Mouse (Mus musculus): ENCODE measurements around the gene Dnal1. TPM values are rescaled to one million over a fixed set of nuclear protein-coding genes. Genes with fewer than 3 reads are reported as not detected.
A peak's percentile ranks its signal among the peaks of the same experiment; 100 is the strongest.

The Dnal1 gene
- total RNA-seq, 2 experiments from 2014 or later, result 7.7 to 10.2 TPM

GRCm38 (mm10) chr12:84186950-84187349 is 72.8 kb downstream of the Dnal1 start:
- DNase-seq, result no peak

- DNase-seq, result no peak
These were observed 73.8 kb downstream of the Dnal1 start for GRCm38 (mm10) chr12:84187752-84188601.

GRCm38 (mm10) chr12:84188881-84189444 is 74.8 kb downstream of the Dnal1 start:
- DNase-seq, result no peak

- no peak for DNase-seq
These were observed 76.1 kb downstream of the Dnal1 start for GRCm38 (mm10) chr12:84190151-84190820.

GRCm38 (mm10) chr12:84191190-84191589 is 77.0 kb downstream of the Dnal1 start:
- no peak for DNase-seq

GRCm38 (mm10) chr12:84191770-84192169 is 77.6 kb downstream of the Dnal1 start:
- no peak for DNase-seq

- DNase-seq, result no peak
These were observed 78.1 kb downstream of the Dnal1 start for GRCm38 (mm10) chr12:84192280-84192679.

- DNase-seq, result peak; percentile 80
These were observed 78.8 kb downstream of the Dnal1 start for GRCm38 (mm10) chr12:84192741-84193641.

GRCm38 (mm10) chr12:84193642-84194399 is 79.7 kb downstream of the Dnal1 start:
- peak; percentile 90 for DNase-seq

- no peak for DNase-seq
These were observed 80.4 kb downstream of the Dnal1 start for GRCm38 (mm10) chr12:84194400-84195109.

GRCm38 (mm10) chr12:84195195-84195594 is 81.0 kb downstream of the Dnal1 start:
- DNase-seq, result no peak

Other genes starting within 250 kb of the Dnal1 start
- 10 to 100 TPM; 15.6 to 21.0 TPM for gene Numb, start 192.4 kb upstream of the Dnal1 start, total RNA-seq (2021)
- gene Riox1, start 163.8 kb upstream of the Dnal1 start, total RNA-seq (2021), result 1 to 10 TPM; 3.2 to 4.3 TPM
- gene Heatr4, start 129.5 kb upstream of the Dnal1 start, total RNA-seq (2021), result not detected
- gene Acot2, start 126.5 kb upstream of the Dnal1 start, total RNA-seq (2021), result 10 to 100 TPM; 14.6 to 16.3 TPM
- gene Acot1, start 104.9 kb upstream of the Dnal1 start, total RNA-seq (2021), result 10 to 100 TPM in 1 of 2 experiments, 1 to 10 TPM in 1; 8.2 to 10.4 TPM
- under 1 TPM; 0.19 to 0.36 TPM for gene Acot4, start 76.0 kb upstream of the Dnal1 start, total RNA-seq (2021)
- not detected for gene Gm49366, start 75.4 kb upstream of the Dnal1 start, total RNA-seq (2021)
- gene Acot3, start 62.2 kb upstream of the Dnal1 start, total RNA-seq (2021), result not detected
- under 1 TPM; 0.23 TPM for gene Acot5, start 45.0 kb upstream of the Dnal1 start, total RNA-seq (2021)
- 1 to 10 TPM; 3.1 to 3.3 TPM for gene Acot6, start 13.7 kb upstream of the Dnal1 start, total RNA-seq (2021)
- gene Pnma1, start 34.1 kb downstream of the Dnal1 start, total RNA-seq (2021), result under 1 TPM; 0.23 to 0.54 TPM
- gene Elmsan1, start 104.5 kb downstream of the Dnal1 start, total RNA-seq (2021), result 10 to 100 TPM; 15.6 to 18.5 TPM
- gene Ptgr2, start 170.9 kb downstream of the Dnal1 start, total RNA-seq (2021), result 10 to 100 TPM; 65.1 to 68.1 TPM
- 10 to 100 TPM; 21.6 to 25.8 TPM for gene Zfp410, start 202.5 kb downstream of the Dnal1 start, total RNA-seq (2021)
- 10 to 100 TPM; 31.0 to 34.3 TPM for gene Coq6, start 247.3 kb downstream of the Dnal1 start, total RNA-seq (2021)
- gene Fam161b, start 247.5 kb downstream of the Dnal1 start, total RNA-seq (2021), result under 1 TPM; 0.42 to 0.65 TPM